Mouse (Mus musculus): ENCODE measurements around the gene Rfng. TPM values are rescaled to one million over a fixed set of nuclear protein-coding genes. Genes with fewer than 3 reads are reported as not detected.

Rfng gene
- total and polyA plus RNA-seq, 3 experiments = 4.1 to 67.6 (median 18.4) TPM

- Histone ChIP-seq H3K4me1 (ENCODE audit: insufficient read depth, low read depth, low read length) (no peaks in the 10 kb centered on the region), H3K36me3 (replicated peaks) (no peaks in the 10 kb centered on the region), H3K9me3 (replicated peaks) (no peaks in the 10 kb centered on the region), H3K4me3 (ENCODE audit: low read depth, low read length) (no peak overlapping the region), H3K27me3 (ENCODE audit: insufficient read depth, low read length) (peaks cover 16% of the 10 kb centered on the region)
- ATAC-seq (ENCODE audit: extremely low read depth, insufficient number of reproducible peaks, low FRiP score, poor library complexity, severe bottlenecking) (no peak), DNase-seq (ENCODE audit: low spot score) (no peak)
- TF ChIP-seq GATA2 (IDR thresholded peaks at IDR 0.05; ENCODE audit: borderline replicate concordance, low read depth, low read length) (no peak), CTCF (IDR thresholded peaks at IDR 0.05; ENCODE audit: low read depth, low read length) (no peak), TAL1 (conservative IDR thresholded peaks at IDR 0.05; ENCODE audit: low read depth, low read length) (no peak), GATA1 (IDR thresholded peaks at IDR 0.05; ENCODE audit: borderline replicate concordance, low read length) (no peak), POLR2AphosphoS5 (IDR thresholded peaks at IDR 0.05; ENCODE audit: insufficient replicate concordance, low read depth, low read length) (no peak)
These were observed 43.0 kb downstream of the Rfng start for GRCm38 (mm10) chr11:120740981-120741380.

GRCm38 (mm10) chr11:120736424-120736823, 47.6 kb downstream of the Rfng start:
- Histone ChIP-seq H3K27me3 (ENCODE audit: insufficient read depth, low read length) (peaks cover 33% of the 10 kb centered on the region), H3K4me3 (ENCODE audit: low read depth, low read length) (no peak overlapping the region), H3K4me1 (ENCODE audit: insufficient read depth, low read depth, low read length) (no peaks in the 10 kb centered on the region), H3K36me3 (replicated peaks) (no peaks in the 10 kb centered on the region), H3K9me3 (replicated peaks) (peaks cover 2% of the 10 kb centered on the region; the same call in 1 of the 2 replicates)
- DNase-seq (ENCODE audit: low spot score) (no peak), ATAC-seq (ENCODE audit: extremely low read depth, insufficient number of reproducible peaks, low FRiP score, poor library complexity, severe bottlenecking) (no peak)
- TF ChIP-seq GATA1 (IDR thresholded peaks at IDR 0.05; ENCODE audit: borderline replicate concordance, low read length) (no peak), GATA2 (IDR thresholded peaks at IDR 0.05; ENCODE audit: borderline replicate concordance, low read depth, low read length) (no peak), CTCF (IDR thresholded peaks at IDR 0.05; ENCODE audit: low read depth, low read length) (no peak), POLR2AphosphoS5 (IDR thresholded peaks at IDR 0.05; ENCODE audit: insufficient replicate concordance, low read depth, low read length) (no peak), TAL1 (conservative IDR thresholded peaks at IDR 0.05; ENCODE audit: low read depth, low read length) (no peak)

- Histone ChIP-seq H3K36me3 (replicated peaks) (no peaks in the 10 kb centered on the region), H3K4me1 (ENCODE audit: insufficient read depth, low read depth, low read length) (peaks cover 5% of the 10 kb centered on the region), H3K4me3 (ENCODE audit: low read depth, low read length) (no peak overlapping the region), H3K9me3 (replicated peaks) (peaks cover 3% of the 10 kb centered on the region; the same call in 1 of the 2 replicates), H3K27me3 (ENCODE audit: insufficient read depth, low read length) (peaks cover 54% of the 10 kb centered on the region)
- TF ChIP-seq CTCF (IDR thresholded peaks at IDR 0.05; ENCODE audit: low read depth, low read length) = no peak
- TF ChIP-seq TAL1 (conservative IDR thresholded peaks at IDR 0.05; ENCODE audit: low read depth, low read length) = no peak
- TF ChIP-seq GATA2 (IDR thresholded peaks at IDR 0.05; ENCODE audit: borderline replicate concordance, low read depth, low read length) = no peak
- TF ChIP-seq POLR2AphosphoS5 (IDR thresholded peaks at IDR 0.05; ENCODE audit: insufficient replicate concordance, low read depth, low read length) = no peak
- no peak for TF ChIP-seq GATA1 (IDR thresholded peaks at IDR 0.05; ENCODE audit: borderline replicate concordance, low read length)
- DNase-seq (ENCODE audit: low spot score) (no peak), ATAC-seq (ENCODE audit: extremely low read depth, insufficient number of reproducible peaks, low FRiP score, poor library complexity, severe bottlenecking) (no peak)
These were observed 50.5 kb downstream of the Rfng start for GRCm38 (mm10) chr11:120733521-120733920.

- DNase-seq (ENCODE audit: low spot score) (no peak), ATAC-seq (ENCODE audit: extremely low read depth, insufficient number of reproducible peaks, low FRiP score, poor library complexity, severe bottlenecking) (no peak)
- H3K4me3 ChIP-seq (ENCODE audit: low read depth, low read length) = peak within 1 kb of the TSS; percentile 15; the same call in 1 of the 2 replicates
- no peaks in the 10 kb centered on the region for H3K36me3 ChIP-seq (replicated peaks)
- H3K27me3 ChIP-seq (ENCODE audit: insufficient read depth, low read length) = peaks cover 55% of the 10 kb centered on the region
- TF ChIP-seq TAL1 (conservative IDR thresholded peaks at IDR 0.05; ENCODE audit: low read depth, low read length) (no peak), CTCF (IDR thresholded peaks at IDR 0.05; ENCODE audit: low read depth, low read length) (no peak), GATA2 (IDR thresholded peaks at IDR 0.05; ENCODE audit: borderline replicate concordance, low read depth, low read length) (no peak), GATA1 (IDR thresholded peaks at IDR 0.05; ENCODE audit: borderline replicate concordance, low read length) (no peak), POLR2AphosphoS5 (IDR thresholded peaks at IDR 0.05; ENCODE audit: insufficient replicate concordance, low read depth, low read length) (no peak)
- peaks cover 8% of the 10 kb centered on the region for H3K4me1 ChIP-seq (ENCODE audit: insufficient read depth, low read depth, low read length)
- H3K9me3 ChIP-seq (replicated peaks) = peaks cover 3% of the 10 kb centered on the region; the same call in 1 of the 2 replicates
These were observed 51.9 kb downstream of the Rfng start, which contains the start of gene Cbr2 for GRCm38 (mm10) chr11:120731858-120732680. Gene Cbr2 (minus strand): TSS chr11:120732114.

GRCm38 (mm10) chr11:120731395-120731794, 52.6 kb downstream of the Rfng start:
- H3K27me3 ChIP-seq (ENCODE audit: insufficient read depth, low read length) = peaks cover 49% of the 10 kb centered on the region
- peaks cover 3% of the 10 kb centered on the region; the same call in 1 of the 2 replicates for H3K9me3 ChIP-seq (replicated peaks)
- DNase-seq (ENCODE audit: low spot score) (no peak), ATAC-seq (ENCODE audit: extremely low read depth, insufficient number of reproducible peaks, low FRiP score, poor library complexity, severe bottlenecking) (no peak)
- peaks cover 15% of the 10 kb centered on the region for H3K4me1 ChIP-seq (ENCODE audit: insufficient read depth, low read depth, low read length)
- TF ChIP-seq GATA1 (IDR thresholded peaks at IDR 0.05; ENCODE audit: borderline replicate concordance, low read length) (no peak), POLR2AphosphoS5 (IDR thresholded peaks at IDR 0.05; ENCODE audit: insufficient replicate concordance, low read depth, low read length) (peak; percentile 41; the same call in 1 of the 2 replicates), GATA2 (IDR thresholded peaks at IDR 0.05; ENCODE audit: borderline replicate concordance, low read depth, low read length) (0 out of 2 replicates have a peak, but pooled peaks have one; percentile 7)
- peaks cover under 1% of the 10 kb centered on the region for H3K36me3 ChIP-seq (replicated peaks)
- H3K4me3 ChIP-seq (ENCODE audit: low read depth, low read length) = peak overlapping the region; percentile 15; the same call in 1 of the 2 replicates

Other genes starting within 250 kb of the Rfng start
Only the 20 nearest of the 26 such genes appear.
- 83.1 and 83.8 TPM in 2 replicates for gene Anapc11, start 185.8 kb downstream of the Rfng start, total RNA-seq (2014; fragmentation: Nextera tagmentation)
- 62.3 and 69.3 TPM in 2 replicates for gene Anapc11, start 185.8 kb downstream of the Rfng start, total RNA-seq (2017)
- 176 and 212 TPM in 2 replicates for gene Anapc11, start 185.8 kb downstream of the Rfng start, polyA plus RNA-seq (2012)
- gene Npb, start 175.7 kb downstream of the Rfng start, total RNA-seq (2014; fragmentation: Nextera tagmentation) = 1.9 and 2.6 TPM in 2 replicates
- 0.58 TPM in 1 of 2 replicates, not detected in the other for gene Npb, start 175.7 kb downstream of the Rfng start, total RNA-seq (2017)
- 3.2 and 3.8 TPM in 2 replicates for gene Npb, start 175.7 kb downstream of the Rfng start, polyA plus RNA-seq (2012)
- 29.0 and 43.1 TPM in 2 replicates for gene Pcyt2, start 166.3 kb downstream of the Rfng start, total RNA-seq (2014; fragmentation: Nextera tagmentation)
- 102 and 119 TPM in 2 replicates for gene Pcyt2, start 166.3 kb downstream of the Rfng start, total RNA-seq (2017)
- gene Pcyt2, start 166.3 kb downstream of the Rfng start, polyA plus RNA-seq (2012) = 129 and 146 TPM in 2 replicates
- 28.9 and 35.3 TPM in 2 replicates for gene Sirt7, start 159.0 kb downstream of the Rfng start, total RNA-seq (2014; fragmentation: Nextera tagmentation)
- gene Sirt7, start 159.0 kb downstream of the Rfng start, total RNA-seq (2017) = 74.5 and 96.2 TPM in 2 replicates
- 169 and 256 TPM in 2 replicates for gene Sirt7, start 159.0 kb downstream of the Rfng start, polyA plus RNA-seq (2012)
- 16.3 and 17.5 TPM in 2 replicates for gene Mafg, start 150.6 kb downstream of the Rfng start, total RNA-seq (2014; fragmentation: Nextera tagmentation)
- gene Mafg, start 150.6 kb downstream of the Rfng start, total RNA-seq (2017) = 18.9 and 21.9 TPM in 2 replicates
- 29.2 and 38.9 TPM in 2 replicates for gene Mafg, start 150.6 kb downstream of the Rfng start, polyA plus RNA-seq (2012)
- 14.7 and 14.8 TPM in 2 replicates for gene Pycr1, start 140.4 kb downstream of the Rfng start, total RNA-seq (2014; fragmentation: Nextera tagmentation)
- gene Pycr1, start 140.4 kb downstream of the Rfng start, total RNA-seq (2017) = 1.0 and 1.5 TPM in 2 replicates
- 1.9 and 2.4 TPM in 2 replicates for gene Pycr1, start 140.4 kb downstream of the Rfng start, polyA plus RNA-seq (2012)
- not detected in 2 replicates for gene Myadml2, start 136.0 kb downstream of the Rfng start, total RNA-seq (2014; fragmentation: Nextera tagmentation)
- gene Myadml2, start 136.0 kb downstream of the Rfng start, total RNA-seq (2017) = not detected in 2 replicates
- gene Myadml2, start 136.0 kb downstream of the Rfng start, polyA plus RNA-seq (2012) = not detected in 2 replicates
- gene Notum, start 123.0 kb downstream of the Rfng start, total RNA-seq (2014; fragmentation: Nextera tagmentation) = not detected in 2 replicates
- 0.16 TPM in 1 of 2 replicates, not detected in the other for gene Notum, start 123.0 kb downstream of the Rfng start, total RNA-seq (2017)
- gene Notum, start 123.0 kb downstream of the Rfng start, polyA plus RNA-seq (2012) = not detected in 2 replicates
- gene Aspscr1, start 111.2 kb downstream of the Rfng start, total RNA-seq (2014; fragmentation: Nextera tagmentation) = 57.0 and 79.7 TPM in 2 replicates
- gene Aspscr1, start 111.2 kb downstream of the Rfng start, total RNA-seq (2017) = 39.2 and 43.2 TPM in 2 replicates
- 248 and 301 TPM in 2 replicates for gene Aspscr1, start 111.2 kb downstream of the Rfng start, polyA plus RNA-seq (2012)
- gene Cenpx, start 70.5 kb downstream of the Rfng start, total RNA-seq (2014; fragmentation: Nextera tagmentation) = 250 and 284 TPM in 2 replicates
- gene Cenpx, start 70.5 kb downstream of the Rfng start, total RNA-seq (2017) = 67.2 and 81.2 TPM in 2 replicates
- 60.9 and 158 TPM in 2 replicates for gene Cenpx, start 70.5 kb downstream of the Rfng start, polyA plus RNA-seq (2012)
- gene Lrrc45, start 70.3 kb downstream of the Rfng start, total RNA-seq (2014; fragmentation: Nextera tagmentation) = 6.4 and 12.1 TPM in 2 replicates
- gene Lrrc45, start 70.3 kb downstream of the Rfng start, total RNA-seq (2017) = 20.0 and 22.2 TPM in 2 replicates
- 23.3 and 25.4 TPM in 2 replicates for gene Lrrc45, start 70.3 kb downstream of the Rfng start, polyA plus RNA-seq (2012)
- 2.1 TPM in 1 of 2 replicates, not detected in the other for gene Rac3, start 62.7 kb downstream of the Rfng start, total RNA-seq (2014; fragmentation: Nextera tagmentation)
- gene Rac3, start 62.7 kb downstream of the Rfng start, total RNA-seq (2017) = 0.66 and 0.81 TPM in 2 replicates
- 1.3 and 2.6 TPM in 2 replicates for gene Rac3, start 62.7 kb downstream of the Rfng start, polyA plus RNA-seq (2012)
- 16.6 and 37.5 TPM in 2 replicates for gene Dcxr, start 56.9 kb downstream of the Rfng start, total RNA-seq (2014; fragmentation: Nextera tagmentation)
- gene Dcxr, start 56.9 kb downstream of the Rfng start, total RNA-seq (2017) = 13.1 and 18.4 TPM in 2 replicates
- 21.0 and 24.2 TPM in 2 replicates for gene Dcxr, start 56.9 kb downstream of the Rfng start, polyA plus RNA-seq (2012)
- not detected in 2 replicates for gene Cbr2, start 52.1 kb downstream of the Rfng start, total RNA-seq (2014; fragmentation: Nextera tagmentation)
- gene Cbr2, start 52.1 kb downstream of the Rfng start, total RNA-seq (2017) = not detected in 2 replicates
- gene Cbr2, start 52.1 kb downstream of the Rfng start, polyA plus RNA-seq (2012) = not detected in 2 replicates
- 568 and 661 TPM in 2 replicates for gene Hmga1b, start 21.4 kb downstream of the Rfng start, total RNA-seq (2014; fragmentation: Nextera tagmentation)
- gene Hmga1b, start 21.4 kb downstream of the Rfng start, total RNA-seq (2017) = 112 and 114 TPM in 2 replicates
- gene Hmga1b, start 21.4 kb downstream of the Rfng start, polyA plus RNA-seq (2012) = 2,501 and 3,141 TPM in 2 replicates
- 109 and 111 TPM in 2 replicates for gene Gps1, start 65 bp upstream of the Rfng start, total RNA-seq (2014; fragmentation: Nextera tagmentation)
- gene Gps1, start 65 bp upstream of the Rfng start, total RNA-seq (2017) = 110 and 144 TPM in 2 replicates
- gene Gps1, start 65 bp upstream of the Rfng start, polyA plus RNA-seq (2012) = 65.9 and 66.5 TPM in 2 replicates
- 63.3 and 67.4 TPM in 2 replicates for gene Dus1l, start 12.2 kb upstream of the Rfng start, total RNA-seq (2014; fragmentation: Nextera tagmentation)
- gene Dus1l, start 12.2 kb upstream of the Rfng start, total RNA-seq (2017) = 49.2 and 54.7 TPM in 2 replicates
- 142 and 166 TPM in 2 replicates for gene Dus1l, start 12.2 kb upstream of the Rfng start, polyA plus RNA-seq (2012)
- gene Fasn, start 40.3 kb upstream of the Rfng start, total RNA-seq (2014; fragmentation: Nextera tagmentation) = 88.2 and 116 TPM in 2 replicates
- 66.6 and 69.3 TPM in 2 replicates for gene Fasn, start 40.3 kb upstream of the Rfng start, total RNA-seq (2017)
- 425 and 529 TPM in 2 replicates for gene Fasn, start 40.3 kb upstream of the Rfng start, polyA plus RNA-seq (2012)
- 4.2 and 7.0 TPM in 2 replicates for gene Ccdc57, start 148.7 kb upstream of the Rfng start, total RNA-seq (2014; fragmentation: Nextera tagmentation)
- gene Ccdc57, start 148.7 kb upstream of the Rfng start, total RNA-seq (2017) = 2.5 and 2.6 TPM in 2 replicates
- gene Ccdc57, start 148.7 kb upstream of the Rfng start, polyA plus RNA-seq (2012) = 2.6 and 2.8 TPM in 2 replicates
- 4.3 TPM in 1 of 2 replicates, not detected in the other for gene Slc16a3, start 164.3 kb upstream of the Rfng start, total RNA-seq (2014; fragmentation: Nextera tagmentation)
- gene Slc16a3, start 164.3 kb upstream of the Rfng start, total RNA-seq (2017) = 10.0 and 15.5 TPM in 2 replicates
- gene Slc16a3, start 164.3 kb upstream of the Rfng start, polyA plus RNA-seq (2012) = 13.1 and 17.4 TPM in 2 replicates

All from G1E (cell line).